Mouse (Mus musculus) lung, postnatal 0 days (tissue): Measurements from ENCODE around the gene 2010003K11Rik. TPM values are rescaled to one million over a fixed set of nuclear protein-coding genes. Genes with fewer than 3 reads are reported as not detected.
"Not testable (repeated sequence)": the region's sequence is repeated elsewhere in the genome, so short reads cannot be mapped to it uniquely, and the experiment has no call there.

Experiments used
- ATAC-seq: fragments of 200-750 bp; cut with Nextera tagmentation; 2 replicates; pipeline ENCODE4 v1.8.0; 2017; ENCODE audit warnings: moderate library complexity
- DNase-seq: peaks from one replicate; pipeline ENCODE4 v3.0.0-alpha.2; 2016; ENCODE audit warnings: low spot score
- H3K27ac ChIP-seq: fragments of 300-500 bp; sonication (generic); 2 replicates; pipeline ENCODE4 v1.5.1; 2014; ENCODE audit warnings: antibody characterized with exemption, mild to moderate bottlenecking, low read length, mixed read lengths
- H3K27me3 ChIP-seq: fragments of 300-500 bp; sonication (generic); replicated peaks from 2 replicates; pipeline ENCODE4 v1.6.1; 2014; ENCODE audit warnings: low read length, mixed read lengths; ENCODE audit not compliant: insufficient read depth
- H3K36me3 ChIP-seq: fragments of 300-500 bp; sonication (generic); 2 replicates; pipeline ENCODE4 v1.6.1; 2014; ENCODE audit warnings: low read length, mixed read lengths; ENCODE audit not compliant: insufficient read depth
- H3K4me1 ChIP-seq: fragments of 300-500 bp; sonication (generic); 2 replicates; pipeline ENCODE4 v1.6.1; 2014; ENCODE audit warnings: antibody characterized with exemption, low read depth, low read length, mixed read lengths; ENCODE audit not compliant: insufficient read depth
- H3K4me2 ChIP-seq: fragments of 300-500 bp; sonication (generic); replicated peaks from 2 replicates; pipeline ENCODE4 v1.6.1; 2014; ENCODE audit warnings: low read depth, mild to moderate bottlenecking, low read length, moderate library complexity, mixed read lengths
- H3K4me3 ChIP-seq: fragments of 300-500 bp; sonication (generic); 2 replicates; pipeline ENCODE4 v1.5.1; 2014; ENCODE audit warnings: low read depth, low read length
- H3K9ac ChIP-seq: fragments of 300-500 bp; sonication (generic); replicated peaks from 2 replicates; pipeline ENCODE4 v1.6.1; 2014; ENCODE audit warnings: low read depth, mild to moderate bottlenecking
- H3K9me3 ChIP-seq: fragments of 300-500 bp; sonication (generic); 2 replicates; pipeline ENCODE4 v1.6.1; 2016; ENCODE audit warnings: low read length, mixed read lengths
- CTCF ChIP-seq: IDR thresholded peaks from 2 replicates; pipeline ENCODE4 v1.5.1; 2016; ENCODE audit warnings: antibody characterized with exemption, mild to moderate bottlenecking
- EP300 ChIP-seq: IDR thresholded peaks from 2 replicates; pipeline ENCODE4 v1.6.1; 2016; ENCODE audit warnings: antibody characterized with exemption, mild to moderate bottlenecking, control low read depth
- WGBS: fragments of 180-500 bp; shearing (Covaris S2); extraction: QIAGEN DNeasy Blood & Tissue Kit; methylation state at CpG from one replicate; pipeline ENCODE4 v1.1.7; 2014; 5-methylcytosine and 5-hydroxymethylcytosine counted together
- polyA plus RNA-seq: library from polyadenylated mRNA; unstranded; fragments of >200 nt; fragmentation: Nextera tagmentation; extraction: Ambion mirVana; gene quantifications from 2 replicates; pipeline ENCODE4 v1.2.1, GENCODE M21; 2015

2010003K11Rik gene
- polyA plus RNA-seq, 1 experiment from 2014 or later, result 0.20 TPM

DNA sequence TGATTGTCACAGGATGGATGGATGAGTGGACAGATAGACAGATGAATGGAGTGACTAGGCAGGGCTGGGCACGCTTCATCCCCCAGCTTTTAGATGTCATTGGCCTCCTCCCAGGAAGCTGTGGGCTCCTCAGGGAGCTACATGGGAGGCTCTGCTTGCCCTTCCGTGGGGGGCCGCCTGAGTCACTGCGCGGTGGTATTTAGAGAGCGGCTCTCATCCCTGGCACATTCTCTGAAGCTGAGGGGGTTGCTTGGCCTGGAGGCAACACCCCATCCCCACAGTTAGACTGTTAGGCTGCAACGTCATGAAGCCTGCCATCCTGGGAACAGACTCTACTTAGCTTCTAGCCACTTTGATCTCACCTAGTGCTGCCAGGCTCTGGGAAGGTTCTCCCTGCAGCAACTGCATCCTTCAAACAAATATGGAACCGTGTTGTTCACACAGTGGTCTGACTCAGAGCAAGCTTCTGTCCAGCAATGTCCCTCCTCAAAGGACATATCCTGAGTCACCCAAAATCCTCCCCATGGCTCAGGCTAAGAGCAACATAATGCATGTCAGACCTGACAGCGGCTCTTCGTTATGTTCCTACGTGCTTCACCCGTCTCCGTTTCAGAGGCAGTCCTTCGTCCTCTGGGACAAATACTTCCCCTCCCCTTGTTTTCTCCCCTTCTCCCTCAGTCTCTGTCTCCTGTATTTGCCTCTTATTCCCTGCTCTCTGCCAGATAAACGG lies 43.1 kb downstream of the 2010003K11Rik start:
- no peak for ATAC-seq
- H3K27me3 ChIP-seq, result no peaks in the 10 kb centered on the region
- TF ChIP-seq EP300 (no peak), CTCF (no peak)
- H3K9ac ChIP-seq, result no peak overlapping the region
- no peak for DNase-seq
- H3K36me3 ChIP-seq, result no peaks in the 10 kb centered on the region
- WGBS, result 77% methylated on average over 15 of the region's 15 CpGs
- H3K4me2 ChIP-seq, result no peak overlapping the region
- H3K4me1 ChIP-seq, result no peaks in the 10 kb centered on the region
- H3K27ac ChIP-seq, result no peak overlapping the region
- H3K4me3 ChIP-seq, result no peak overlapping the region
- no peaks in the 10 kb centered on the region for H3K9me3 ChIP-seq

- WGBS, result 31% methylated on average over 1 of the region's 1 CpGs
- not testable (repeated sequence) for H3K36me3 ChIP-seq, H3K9me3 ChIP-seq, ATAC-seq, H3K4me2 ChIP-seq, DNase-seq, H3K4me1 ChIP-seq, H3K4me3 ChIP-seq, H3K9ac ChIP-seq, H3K27ac ChIP-seq, H3K27me3 ChIP-seq
Observed at GRCm38 (mm10) chr19:4454040-4454439, 44.3 kb downstream of the 2010003K11Rik start.

DNA sequence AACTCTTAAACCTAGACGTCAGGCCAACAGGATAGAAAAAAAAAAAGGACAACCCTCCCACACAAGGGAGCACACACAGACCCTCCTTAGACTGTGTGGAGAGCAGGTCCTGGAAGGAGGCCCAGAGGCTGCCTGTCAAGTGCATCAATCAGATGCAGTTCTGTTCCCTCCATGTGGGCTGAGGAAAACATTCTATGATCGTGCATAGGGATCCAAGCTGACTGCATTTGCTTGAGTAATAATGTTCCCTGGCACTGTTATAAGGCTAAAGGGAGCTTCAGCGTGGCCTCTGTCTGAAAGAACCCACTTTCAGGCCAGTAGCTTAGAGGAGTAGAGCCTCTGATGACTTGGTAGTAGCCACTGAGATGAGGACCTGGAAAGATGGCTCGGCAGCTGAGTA lies 45.9 kb downstream of the 2010003K11Rik start:
- H3K36me3 ChIP-seq, result no peaks in the 10 kb centered on the region
- ATAC-seq, result no peak
- WGBS, result 35% methylated on average over 4 of the region's 4 CpGs
- no peaks in the 10 kb centered on the region for H3K9me3 ChIP-seq
- H3K4me1 ChIP-seq, result no peaks in the 10 kb centered on the region
- H3K9ac ChIP-seq, result no peak overlapping the region
- DNase-seq, result no peak
- no peak overlapping the region for H3K27ac ChIP-seq
- H3K4me3 ChIP-seq, result no peak overlapping the region
- TF ChIP-seq CTCF (no peak), EP300 (no peak)
- no peaks in the 10 kb centered on the region for H3K27me3 ChIP-seq
- no peak overlapping the region for H3K4me2 ChIP-seq

GRCm38 (mm10) chr19:4451965-4452364 lies 46.4 kb downstream of the 2010003K11Rik start:
- WGBS, result 48% methylated on average over 4 of the region's 5 CpGs
- TF ChIP-seq CTCF (no peak), EP300 (no peak)
- Histone ChIP-seq H3K27me3 (no peaks in the 10 kb centered on the region), H3K4me3 (no peak overlapping the region), H3K36me3 (no peaks in the 10 kb centered on the region), H3K4me1 (no peaks in the 10 kb centered on the region), H3K9me3 (no peaks in the 10 kb centered on the region), H3K4me2 (no peak overlapping the region), H3K27ac (no peak overlapping the region), H3K9ac (no peak overlapping the region)
- ATAC-seq (no peak), DNase-seq (no peak)

DNA sequence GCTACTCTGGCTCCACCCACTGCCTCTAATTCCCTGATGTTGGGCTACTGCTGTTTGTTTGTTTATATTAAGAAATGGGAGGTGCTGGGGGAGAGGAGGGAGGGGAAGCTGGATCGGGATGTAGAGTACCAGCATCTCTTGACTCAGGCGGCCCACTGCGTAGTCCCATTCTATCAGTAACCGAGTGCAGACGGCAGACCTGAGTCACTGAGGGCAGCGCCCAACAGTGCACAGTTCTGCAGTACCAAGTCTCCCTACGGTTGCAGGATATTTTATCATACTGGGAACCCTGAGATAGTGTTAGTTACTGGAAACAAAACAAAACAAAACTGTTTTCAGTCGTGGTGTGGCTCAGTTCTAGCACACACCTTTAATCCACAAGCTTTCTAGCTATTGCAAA lies 47.3 kb downstream of the 2010003K11Rik start:
- no peak for DNase-seq
- 50% methylated on average over 8 of the region's 8 CpGs for WGBS
- TF ChIP-seq CTCF (no peak), EP300 (no peak)
- no peak overlapping the region for H3K4me3 ChIP-seq
- H3K27ac ChIP-seq, result no peak overlapping the region
- H3K36me3 ChIP-seq, result no peaks in the 10 kb centered on the region
- no peak overlapping the region for H3K9ac ChIP-seq
- H3K9me3 ChIP-seq, result no peaks in the 10 kb centered on the region
- ATAC-seq, result no peak
- H3K27me3 ChIP-seq, result no peaks in the 10 kb centered on the region
- H3K4me2 ChIP-seq, result no peak overlapping the region
- H3K4me1 ChIP-seq, result no peaks in the 10 kb centered on the region

DNA sequence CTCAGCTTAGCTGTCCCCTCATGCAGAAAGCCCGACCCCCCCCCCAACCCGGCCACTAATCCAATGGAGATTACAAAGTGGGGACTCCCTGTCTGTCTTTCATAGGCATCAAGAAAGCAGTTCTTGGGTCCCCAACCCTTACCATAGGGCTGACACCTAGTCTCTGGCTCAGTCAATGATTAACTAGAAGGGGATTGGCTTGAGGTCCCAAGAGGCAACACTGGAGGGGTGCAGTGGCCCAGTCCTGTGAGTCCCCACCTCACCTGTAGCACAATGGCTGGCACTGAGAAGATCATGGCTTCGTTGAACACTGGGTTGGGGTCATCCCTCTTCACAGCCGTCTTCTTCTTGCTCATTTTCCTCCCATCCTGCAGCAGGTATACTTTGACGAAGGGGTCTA lies 47.7 kb downstream of the 2010003K11Rik start:
- TF ChIP-seq CTCF (no peak), EP300 (no peak)
- ATAC-seq (no peak), DNase-seq (no peak)
- H3K27me3 ChIP-seq, result no peaks in the 10 kb centered on the region
- no peak overlapping the region for H3K9ac ChIP-seq
- no peaks in the 10 kb centered on the region for H3K4me1 ChIP-seq
- H3K36me3 ChIP-seq, result no peaks in the 10 kb centered on the region
- H3K4me2 ChIP-seq, result no peak overlapping the region
- no peaks in the 10 kb centered on the region for H3K9me3 ChIP-seq
- H3K27ac ChIP-seq, result no peak overlapping the region
- H3K4me3 ChIP-seq, result no peak overlapping the region
- WGBS, result 53% methylated on average over 5 of the region's 5 CpGs

- no peak for DNase-seq
- no peak overlapping the region for H3K4me3 ChIP-seq
- no peaks in the 10 kb centered on the region for H3K27me3 ChIP-seq
- no peak for TF ChIP-seq CTCF
- TF ChIP-seq EP300, result no peak
- WGBS, result 98% methylated on average over 9 of the region's 9 CpGs
- no peak for ATAC-seq
- no peak overlapping the region for H3K4me2 ChIP-seq
- H3K9me3 ChIP-seq, result no peaks in the 10 kb centered on the region
- no peaks in the 10 kb centered on the region for H3K36me3 ChIP-seq
- no peaks in the 10 kb centered on the region for H3K4me1 ChIP-seq
- no peak overlapping the region for H3K9ac ChIP-seq
- H3K27ac ChIP-seq, result no peak overlapping the region
Observed at GRCm38 (mm10) chr19:4449230-4449629, 49.2 kb downstream of the 2010003K11Rik start.
